8 mouse cellular contexts compared by ENCODE assay signal in the genomic region with DNA sequence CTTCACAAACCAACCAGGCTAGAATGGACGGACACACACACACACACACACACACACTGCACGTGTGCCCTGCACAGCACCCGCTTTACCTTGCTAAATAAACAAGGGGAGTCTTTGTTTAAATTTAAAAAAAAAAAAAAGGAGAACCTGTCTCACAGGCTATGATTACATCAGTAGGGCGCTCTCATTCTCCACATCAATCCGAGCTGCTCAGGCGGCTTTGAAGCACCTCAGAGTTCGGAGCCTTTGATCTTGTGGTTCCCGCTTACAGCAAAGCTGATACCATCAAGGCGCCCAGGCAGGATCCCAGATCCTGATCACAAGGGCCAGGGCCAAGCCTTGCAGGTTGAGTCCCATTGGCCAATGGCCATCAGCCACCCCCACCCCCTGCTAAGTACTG. TPM values are rescaled to one million over a fixed set of nuclear protein-coding genes. Genes with fewer than 3 reads are reported as not detected.
A peak's percentile ranks its signal among the peaks of the same experiment; 100 is the strongest.
DNase-seq lines count a peak whose midpoint lies in the region; ATAC-seq and TF ChIP-seq lines count a peak whose summit lies in the region.

No protein-coding gene starts in this region.

- H3K36me3 ChIP-seq in heart, embryonic 16.5 days (ENCODE audit: control insufficient read depth, insufficient read depth), result no peaks in the 10 kb centered on the region
- no peaks in the 10 kb centered on the region for H3K36me3 ChIP-seq in intestine, embryonic 16.5 days (ENCODE audit: control insufficient read depth, insufficient read depth, low read length)
- H3K36me3 ChIP-seq in lung, postnatal 0 days (ENCODE audit: insufficient read depth, low read length), result no peaks in the 10 kb centered on the region

- WGBS in heart, embryonic 16.5 days, result 39% methylated on average over 9 of the region's 9 CpGs
- 36% methylated on average over 9 of the region's 9 CpGs for whole genome bisulfite sequencing in intestine, embryonic 16.5 days
- 33% methylated on average over 9 of the region's 9 CpGs for WGBS in lung, postnatal 0 days

- TF ChIP-seq EP300 in lung, postnatal 0 days (IDR thresholded peaks at IDR 0.05), result no peak

- no peak for DNase-seq in heart, postnatal 4 days
- peak; percentile 72 for DNase-seq in lung, postnatal 0 days (ENCODE audit: low spot score)
- DNase-seq in frontal cortex, postnatal 10 days (ENCODE audit: low spot score in 2 of 2), result no peak
- DNase-seq in right cerebral cortex, adult 18-20 months, result no peak
- DNase-seq in frontal cortex, postnatal 36 days (ENCODE audit: low spot score in 2 of 2), result no peak

- no peak for TF ChIP-seq CTCF in lung, postnatal 0 days (IDR thresholded peaks at IDR 0.05)

- H3K4me2 ChIP-seq in heart, embryonic 16.5 days (ENCODE audit: low read depth, low read length), result peak overlapping the region; percentile 25; the same call in 1 of the 2 replicates
- 0 out of 2 replicates have a peak overlapping the region, but pooled peaks have one; percentile 9 for H3K4me2 ChIP-seq in intestine, embryonic 16.5 days (ENCODE audit: low read depth, low read length)
- no peak overlapping the region for H3K4me2 ChIP-seq in lung, postnatal 0 days (replicated peaks; ENCODE audit: low read depth, low read length)

- H3K4me1 ChIP-seq in heart, embryonic 16.5 days (ENCODE audit: control insufficient read depth, insufficient read depth, low read length), result peaks cover 54% of the 10 kb centered on the region
- H3K4me1 ChIP-seq in intestine, embryonic 16.5 days (ENCODE audit: control insufficient read depth, insufficient read depth, low read length), result peaks cover 42% of the 10 kb centered on the region
- peaks cover 26% of the 10 kb centered on the region for H3K4me1 ChIP-seq in lung, postnatal 0 days (ENCODE audit: insufficient read depth, low read depth, low read length)

- H3K27ac ChIP-seq in heart, embryonic 16.5 days (ENCODE audit: low read length), result no peak overlapping the region
- no peak overlapping the region for H3K27ac ChIP-seq in intestine, embryonic 16.5 days (ENCODE audit: low read length)
- H3K27ac ChIP-seq in lung, postnatal 0 days (ENCODE audit: low read length), result no peak overlapping the region

- no peak for ATAC-seq in heart, embryonic 16.5 days (replicated peaks; ENCODE audit: extremely low read depth, insufficient read depth, low FRiP score)
- peak; percentile 84 for ATAC-seq in activated CD4-positive, CD25-positive, alpha-beta regulatory T cell, adult 4 months
- ATAC-seq in intestine, embryonic 16.5 days, result peak; percentile 73
- peak; percentile 58 for ATAC-seq in lung, postnatal 0 days

- no peak overlapping the region for H3K9ac ChIP-seq in heart, embryonic 16.5 days (ENCODE audit: low read length)
- no peak overlapping the region for H3K9ac ChIP-seq in intestine, embryonic 16.5 days (ENCODE audit: low read depth, low read length)
- no peak overlapping the region for H3K9ac ChIP-seq in lung, postnatal 0 days (replicated peaks; ENCODE audit: low read depth)

- H3K4me3 ChIP-seq in heart, embryonic 16.5 days (ENCODE audit: low read length), result no peak overlapping the region
- no peak overlapping the region for H3K4me3 ChIP-seq in intestine, embryonic 16.5 days (ENCODE audit: low read length)
- no peak overlapping the region for H3K4me3 ChIP-seq in lung, postnatal 0 days (ENCODE audit: low read depth, low read length)

- H3K27me3 ChIP-seq in heart, embryonic 16.5 days (ENCODE audit: control insufficient read depth, insufficient read depth, low read length), result no peaks in the 10 kb centered on the region
- H3K27me3 ChIP-seq in intestine, embryonic 16.5 days (replicated peaks; ENCODE audit: control insufficient read depth, insufficient read depth, low read length), result no peaks in the 10 kb centered on the region
- H3K27me3 ChIP-seq in lung, postnatal 0 days (replicated peaks; ENCODE audit: insufficient read depth, low read length), result no peaks in the 10 kb centered on the region

- 0 out of 2 replicates have a peak, but pooled peaks cover 3% of the 10 kb centered on the region for H3K9me3 ChIP-seq in heart, embryonic 16.5 days (replicated peaks; ENCODE audit: control insufficient read depth, low read length)
- H3K9me3 ChIP-seq in intestine, embryonic 16.5 days (ENCODE audit: control insufficient read depth, low read length), result no peaks in the 10 kb centered on the region
- no peaks in the 10 kb centered on the region for H3K9me3 ChIP-seq in lung, postnatal 0 days (ENCODE audit: low read length)

RNA-seq across cellular contexts. Expression of a gene that starts 33.1 kb away (rescaled TPM):
- 6.5 and 7.3 TPM in 2 replicates for polyA plus RNA-seq in heart, embryonic 16.5 days (2015; fragmentation: Nextera tagmentation; extraction: Ambion mirVana)
- 10 to 100 TPM; 15.2 to 18.0 TPM for total RNA-seq in heart, postnatal 4 days (2021)
- 10 to 100 TPM; 12.0 to 18.3 TPM for polyA plus RNA-seq in activated CD4-positive, CD25-positive, alpha-beta regulatory T cell, adult 4 months (2017; shearing (Covaris generic))
- polyA plus RNA-seq in intestine, embryonic 16.5 days (2015; fragmentation: Nextera tagmentation; extraction: Ambion mirVana), result 6.8 and 7.3 TPM in 2 replicates
- 15.4 and 16.3 TPM in 2 replicates for polyA plus RNA-seq in lung, postnatal 0 days (2015; fragmentation: Nextera tagmentation; extraction: Ambion mirVana)
